Mouse (Mus musculus) skeletal muscle tissue, postnatal 0 days (tissue): ENCODE results near the gene Ssbp3. TPM values are rescaled to one million over a fixed set of nuclear protein-coding genes. Genes with fewer than 3 reads are reported as not detected.

Experiments used
- polyA plus RNA-seq: library from polyadenylated mRNA; unstranded; fragments of >200 nt; fragmentation: Nextera tagmentation; extraction: Ambion mirVana; gene quantifications from 2 replicates; pipeline ENCODE4 v1.2.1, GENCODE M21; 2015

Gene Ssbp3
- 36.7 and 49.3 TPM in 2 replicates for polyA plus RNA-seq

DNA sequence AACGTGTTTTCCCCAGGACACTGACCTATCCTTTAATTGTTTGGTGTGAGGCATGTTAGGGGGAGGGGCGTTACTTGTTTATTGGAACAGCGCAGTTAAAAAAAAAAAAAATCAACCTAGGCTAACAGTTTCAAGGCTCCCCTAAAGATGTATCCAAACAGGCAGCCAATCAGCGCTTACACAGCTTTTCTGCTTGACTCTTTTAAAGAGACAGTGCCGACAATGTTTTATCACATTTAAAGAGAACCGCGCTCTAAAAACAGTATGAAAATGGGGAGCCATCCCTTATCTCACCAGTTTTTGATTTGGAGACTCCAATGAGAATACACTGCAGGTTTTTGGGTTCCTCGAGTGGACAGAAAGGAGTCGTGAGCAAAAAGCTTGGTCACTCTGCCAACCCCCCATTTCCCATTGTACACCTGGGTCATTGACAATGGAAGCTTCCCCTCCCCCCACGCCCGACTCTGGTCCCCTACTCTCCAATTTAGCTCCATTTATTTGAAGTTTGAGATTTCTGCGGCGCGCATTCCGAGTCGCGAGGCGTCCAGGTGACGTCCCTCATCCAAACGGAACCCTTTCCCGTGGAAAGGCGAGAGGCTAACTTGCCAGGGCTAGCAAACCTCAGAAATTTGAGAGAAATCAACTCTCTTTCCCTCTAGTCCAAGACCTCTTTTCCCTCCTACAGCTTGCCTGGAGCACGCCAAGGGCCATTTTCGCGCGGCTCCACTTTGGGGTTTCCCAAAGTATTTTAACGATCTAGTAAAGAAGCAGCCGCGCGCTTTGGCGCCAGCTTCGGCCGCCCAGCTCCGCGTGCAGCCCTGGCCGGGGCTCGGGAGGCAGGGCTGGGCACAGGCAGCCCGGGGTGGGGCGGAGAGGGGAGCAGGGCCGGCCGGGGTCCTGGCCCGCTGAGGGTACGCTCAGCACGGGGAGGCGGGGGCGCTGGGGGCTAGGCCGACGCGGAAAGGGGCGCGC is at the start of gene Ssbp3:
Gene Ssbp3, plus strand, starts transcription at position 501 of the 972 bp plus-strand sequence.

DNA sequence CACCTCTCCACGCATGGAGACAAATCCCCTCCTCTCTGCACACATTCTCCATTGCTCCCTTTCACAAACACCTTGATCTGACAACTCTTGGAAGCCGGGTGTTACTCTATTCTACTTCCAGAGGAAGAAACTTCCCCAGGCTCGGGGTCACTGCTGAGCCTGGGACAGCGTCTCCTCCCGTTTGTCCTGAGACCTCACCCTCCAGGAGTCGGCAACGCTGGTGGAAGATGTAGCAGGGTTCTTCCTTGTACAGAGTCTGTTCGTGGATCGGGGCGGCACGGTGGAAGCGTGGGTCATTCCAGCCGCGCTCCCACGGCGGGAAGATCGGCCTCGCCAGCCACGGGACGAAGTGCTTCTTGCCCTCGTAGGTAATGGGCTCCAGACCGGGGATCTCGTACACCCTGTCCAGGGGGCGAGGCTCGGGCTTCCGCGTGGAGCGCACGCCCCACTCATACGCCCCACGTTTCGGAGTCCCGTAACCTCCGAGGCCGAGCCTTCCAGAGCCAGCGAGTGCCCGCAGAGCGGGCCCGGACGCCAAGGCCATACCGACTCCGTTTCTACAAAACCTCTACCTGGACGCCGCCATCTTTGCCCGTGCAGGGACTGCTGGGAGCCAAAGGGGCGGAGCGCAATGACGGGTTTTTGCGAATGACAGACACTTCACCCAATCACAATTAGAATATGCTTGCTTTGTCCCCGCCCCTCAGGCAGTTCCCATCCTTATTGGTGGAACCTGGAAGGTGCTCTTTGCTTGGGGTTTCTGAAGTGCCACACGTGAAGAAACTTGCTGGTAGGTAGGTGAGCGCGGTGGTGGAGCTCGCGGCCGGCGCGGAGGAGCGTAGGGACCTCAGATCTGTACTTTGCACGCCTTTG is 156.0 kb downstream of the Ssbp3 start, which contains the start of the genes Mrpl37 and Cyb5rl:
Gene Mrpl37, minus strand, starts transcription at position 617 of the 873 bp plus-strand sequence.
Gene Cyb5rl, plus strand, starts transcription at position 737 of the 873 bp plus-strand sequence.

DNA sequence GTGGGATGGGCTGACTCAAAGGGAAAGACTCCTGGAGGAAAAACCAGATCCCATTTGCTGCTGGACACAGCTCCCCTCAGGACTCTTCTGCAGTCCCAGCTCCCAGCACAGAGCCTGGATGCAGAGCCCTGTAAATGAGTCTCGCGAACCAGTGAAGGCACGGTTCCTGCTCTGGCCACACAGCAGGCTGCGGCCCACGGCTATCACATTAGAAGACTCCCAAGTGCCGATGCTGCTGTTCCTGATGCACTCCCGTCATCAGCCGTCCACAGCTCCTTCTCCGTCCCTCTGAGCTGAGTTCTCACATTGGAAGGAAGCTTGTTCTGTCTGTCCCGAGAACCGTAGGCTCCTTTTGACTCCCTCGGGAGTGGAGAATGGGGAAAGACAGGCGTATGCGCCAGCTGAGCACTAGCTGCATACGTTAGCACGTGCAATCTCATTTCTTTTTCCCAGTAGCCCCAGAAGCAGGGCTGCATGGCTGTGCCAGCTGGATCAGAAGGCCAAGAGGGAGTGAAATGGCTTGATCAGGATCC is 186.4 kb downstream of the Ssbp3 start, which contains the start of gene Cdcp2:
Gene Cdcp2, plus strand, starts transcription at position 51 of the 533 bp plus-strand sequence.

Other genes starting within 250 kb of the Ssbp3 start
- 30.3 and 31.7 TPM in 2 replicates for gene Ttc4, start 231.8 kb upstream of the Ssbp3 start, polyA plus RNA-seq
- 0.08 TPM in 1 of 2 replicates, not detected in the other for gene Mroh7, start 179.8 kb upstream of the Ssbp3 start, polyA plus RNA-seq
- gene Fam151a, start 176.8 kb upstream of the Ssbp3 start, polyA plus RNA-seq: not detected in 2 replicates
- gene Acot11, start 105.7 kb upstream of the Ssbp3 start, polyA plus RNA-seq: 7.7 and 11.3 TPM in 2 replicates
- 108 and 113 TPM in 2 replicates for gene Mrpl37, start 156.2 kb downstream of the Ssbp3 start, polyA plus RNA-seq
- gene Cyb5rl, start 156.3 kb downstream of the Ssbp3 start, polyA plus RNA-seq: 6.4 and 6.9 TPM in 2 replicates
- gene Cdcp2, start 186.2 kb downstream of the Ssbp3 start, polyA plus RNA-seq: 0.10 TPM in 1 of 2 replicates, not detected in the other